ENCODE assay signal across 8 mouse cellular contexts in the genomic region with DNA sequence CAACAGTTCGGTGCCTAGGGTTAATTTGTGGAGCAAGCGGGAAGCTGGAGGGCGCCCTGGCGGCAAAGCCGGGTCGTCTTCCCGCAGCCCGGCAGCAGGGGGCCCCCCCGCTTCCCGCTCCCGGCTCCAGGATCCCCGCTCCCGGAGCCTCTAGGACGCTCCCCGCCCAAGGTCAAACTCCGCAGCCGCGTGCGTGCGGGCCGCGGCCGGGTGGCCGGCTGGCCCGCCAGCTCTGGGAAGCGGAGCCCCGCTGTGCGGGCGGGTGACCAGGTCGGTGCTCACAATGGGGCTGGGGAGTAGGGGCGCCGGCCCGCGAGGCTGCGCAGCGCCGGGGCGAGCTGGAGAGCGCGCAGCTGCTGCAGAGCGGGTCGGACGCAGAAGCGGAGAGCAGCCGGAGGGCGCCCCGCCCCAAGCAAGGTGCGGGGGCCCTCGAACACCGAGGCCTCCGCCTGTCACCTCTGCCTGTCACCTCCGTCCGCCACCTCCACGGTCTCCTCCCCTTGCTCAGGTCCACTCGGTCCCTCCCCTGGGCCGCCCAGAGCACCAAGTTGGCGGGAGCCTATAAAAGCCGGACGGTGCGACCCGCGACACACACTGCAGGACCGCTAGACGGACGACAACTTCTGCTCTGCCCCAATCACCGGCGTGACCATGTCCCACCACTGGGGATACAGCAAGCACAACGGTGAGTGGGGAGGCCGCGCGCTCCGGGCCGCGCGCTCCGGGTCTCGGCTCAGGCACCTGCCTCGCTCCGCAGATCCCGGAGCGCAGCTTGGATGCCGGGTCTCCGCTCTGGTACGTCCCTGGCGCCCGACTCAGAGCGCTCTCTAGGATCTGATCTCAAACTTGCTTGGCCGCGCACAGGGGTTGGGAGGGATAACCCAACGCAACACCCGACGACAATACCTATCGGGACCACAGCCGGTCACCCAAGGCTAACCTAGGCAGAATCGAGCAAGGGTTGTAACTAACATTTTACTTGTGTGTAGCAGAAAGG. TPM values are rescaled to one million over a fixed set of nuclear protein-coding genes. Genes with fewer than 3 reads are reported as not detected.
DNase-seq lines count a peak whose midpoint lies in the region; ATAC-seq and TF ChIP-seq lines count a peak whose summit lies in the region.

Car2 (plus strand) TSS at position 172 of the 997 bp plus-strand sequence.

- H3K4me1 ChIP-seq in heart, embryonic 12.5 days (replicated peaks) = peaks cover 6% of the 10 kb centered on the region
- peaks cover 14% of the 10 kb centered on the region for H3K4me1 ChIP-seq in kidney, embryonic 16.5 days (ENCODE audit: insufficient read depth, low read length)
- H3K4me1 ChIP-seq in liver, embryonic 12.5 days = peaks cover 39% of the 10 kb centered on the region
- no peaks in the 10 kb centered on the region for H3K4me1 ChIP-seq in stomach, embryonic 14.5 days (ENCODE audit: control insufficient read depth, insufficient read depth, low read length)

- peak within 1 kb of the TSS; percentile 70 for H3K4me2 ChIP-seq in heart, embryonic 12.5 days
- peak within 1 kb of the TSS; percentile 87 for H3K4me2 ChIP-seq in kidney, embryonic 16.5 days (replicated peaks; ENCODE audit: low read depth, low read length)
- peak within 1 kb of the TSS; percentile 81 for H3K4me2 ChIP-seq in liver, embryonic 12.5 days
- peak within 1 kb of the TSS; percentile 92 for H3K4me2 ChIP-seq in stomach, embryonic 14.5 days (replicated peaks; ENCODE audit: low read depth, low read length)

- under 1% methylated on average over 90 of the region's 95 CpGs for WGBS in heart, embryonic 12.5 days
- WGBS in kidney, embryonic 16.5 days = under 1% methylated on average over 89 of the region's 95 CpGs
- under 1% methylated on average over 95 of the region's 95 CpGs for WGBS in liver, embryonic 12.5 days (ENCODE audit: insufficient replicate concordance)
- under 1% methylated on average over 90 of the region's 95 CpGs for WGBS in stomach, embryonic 14.5 days

- peak; percentile 76 for ATAC-seq in erythroid progenitor cell, adult 5-6 weeks (replicated peaks; ENCODE audit: low FRiP score, poor library complexity, severe bottlenecking)
- ATAC-seq in heart, embryonic 12.5 days (ENCODE audit: insufficient number of reproducible peaks, low FRiP score) = peak; percentile 88
- ATAC-seq in kidney, embryonic 16.5 days (ENCODE audit: low FRiP score, low TSS enrichment) = peak; percentile 92
- peak; percentile 90 for ATAC-seq in liver, embryonic 12.5 days
- peak; percentile 89 for ATAC-seq in stomach, embryonic 14.5 days (ENCODE audit: insufficient number of reproducible peaks, insufficient read depth, low FRiP score, low read depth)

- DNase-seq in brain, embryonic 14.5 days (ENCODE audit: low read depth) = peak; percentile 84
- DNase-seq in natural killer cell, adult 2 months (ENCODE audit: low spot score in 2 of 2) = peak; percentile 69 to 74

- H3K9me3 ChIP-seq in heart, embryonic 12.5 days (replicated peaks) = no peaks in the 10 kb centered on the region
- H3K9me3 ChIP-seq in kidney, embryonic 16.5 days (ENCODE audit: low read length) = no peaks in the 10 kb centered on the region
- H3K9me3 ChIP-seq in liver, embryonic 12.5 days (replicated peaks) = no peaks in the 10 kb centered on the region
- no peaks in the 10 kb centered on the region for H3K9me3 ChIP-seq in stomach, embryonic 14.5 days (ENCODE audit: control insufficient read depth, low read depth, low read length)

- no peaks in the 10 kb centered on the region for H3K79me3 ChIP-seq in C2C12 (ENCODE audit: low read depth)

- peak within 1 kb of the TSS; percentile 11 for H3K4me3 ChIP-seq in C2C12 (ENCODE audit: insufficient read depth, poor library complexity, severe bottlenecking)
- peak within 1 kb of the TSS; percentile 66 for H3K4me3 ChIP-seq in heart, embryonic 12.5 days
- peak within 1 kb of the TSS; percentile 82 for H3K4me3 ChIP-seq in kidney, embryonic 16.5 days (ENCODE audit: low read length)
- H3K4me3 ChIP-seq in liver, embryonic 12.5 days = peak within 1 kb of the TSS; percentile 97
- peak within 1 kb of the TSS; percentile 73 for H3K4me3 ChIP-seq in stomach, embryonic 14.5 days (ENCODE audit: low read depth, low read length)

- peak within 1 kb of the TSS; percentile 81 for H3K9ac ChIP-seq in heart, embryonic 12.5 days
- H3K9ac ChIP-seq in kidney, embryonic 16.5 days (replicated peaks; ENCODE audit: low read length) = peak within 1 kb of the TSS; percentile 85
- H3K9ac ChIP-seq in liver, embryonic 12.5 days = peak within 1 kb of the TSS; percentile 100
- H3K9ac ChIP-seq in stomach, embryonic 14.5 days (replicated peaks; ENCODE audit: low read depth, low read length) = peak within 1 kb of the TSS; percentile 60

- peak; percentile 91 for TF ChIP-seq CTCF in C2C12 (IDR thresholded peaks at IDR 0.05; ENCODE audit: control insufficient read depth, insufficient read depth, insufficient read length)
- TF ChIP-seq CTCF in brain, embryonic 14.5 days (IDR thresholded peaks at IDR 0.05; ENCODE audit: borderline replicate concordance, extremely low read depth, insufficient read depth, insufficient read length) = peak; percentile 35; the same call in 1 of the 2 replicates

- peak within 1 kb of the TSS; percentile 67 for H3K27ac ChIP-seq in heart, embryonic 12.5 days (ENCODE audit: poor library complexity, severe bottlenecking)
- H3K27ac ChIP-seq in kidney, embryonic 16.5 days (ENCODE audit: low read length) = peak within 1 kb of the TSS; percentile 66
- peak within 1 kb of the TSS; percentile 99 for H3K27ac ChIP-seq in liver, embryonic 12.5 days
- 0 out of 2 replicates have a peak within 1 kb of the TSS, but pooled peaks have one; percentile 15 for H3K27ac ChIP-seq in stomach, embryonic 14.5 days (ENCODE audit: low read length)

- H3K27me3 ChIP-seq in C2C12 (ENCODE audit: control insufficient read depth, insufficient read depth, insufficient read length) = no peaks in the 10 kb centered on the region
- H3K27me3 ChIP-seq in heart, embryonic 12.5 days (replicated peaks) = no peaks in the 10 kb centered on the region
- H3K27me3 ChIP-seq in kidney, embryonic 16.5 days (ENCODE audit: insufficient read depth, low read length) = no peaks in the 10 kb centered on the region; the same call in 1 of the 2 replicates
- no peaks in the 10 kb centered on the region for H3K27me3 ChIP-seq in liver, embryonic 12.5 days (replicated peaks)
- 0 out of 2 replicates have a peak, but pooled peaks cover 5% of the 10 kb centered on the region for H3K27me3 ChIP-seq in stomach, embryonic 14.5 days (ENCODE audit: control insufficient read depth, insufficient read depth, low read length)

- no peak for TF ChIP-seq POLR2A in brain, embryonic 14.5 days (IDR thresholded peaks at IDR 0.05; ENCODE audit: borderline replicate concordance, extremely low read depth, insufficient read depth, insufficient read length, poor library complexity, severe bottlenecking)

- H3K36me3 ChIP-seq in C2C12 (ENCODE audit: control insufficient read depth, insufficient read depth) = no peaks in the 10 kb centered on the region
- no peaks in the 10 kb centered on the region for H3K36me3 ChIP-seq in heart, embryonic 12.5 days
- no peaks in the 10 kb centered on the region for H3K36me3 ChIP-seq in kidney, embryonic 16.5 days (ENCODE audit: insufficient read depth, low read length)
- peaks cover 39% of the 10 kb centered on the region for H3K36me3 ChIP-seq in liver, embryonic 12.5 days
- H3K36me3 ChIP-seq in stomach, embryonic 14.5 days (ENCODE audit: control insufficient read depth, insufficient read depth, low read length) = no peaks in the 10 kb centered on the region

- H3ac ChIP-seq in C2C12 (ENCODE audit: control insufficient read depth, insufficient read length, low read depth) = peak within 1 kb of the TSS; percentile 84

- no peaks in the 10 kb centered on the region for H3K79me2 ChIP-seq in C2C12 (ENCODE audit: control insufficient read depth, insufficient read depth)

TF ChIP-seq in C2C12, 6 proteins besides CTCF, POLR2A, EP300 and RAD21:
- TF ChIP-seq MYOD1 (IDR thresholded peaks at IDR 0.05; ENCODE audit: control insufficient read depth, insufficient read length, low read depth) = no peak

RNA-seq across cellular contexts. Expression of gene Car2, which starts in this region (rescaled TPM):
- polyA plus RNA-seq in C2C12 (2012; fragmentation: generic; extraction: Trizol) = 1.4 TPM
- polyA plus RNA-seq in brain, embryonic 14.5 days (2012; rRNA removed) = 23.1 and 28.6 TPM in 2 replicates
- 2,420 and 2,713 TPM in 2 replicates for total RNA-seq in erythroid progenitor cell, adult 5-6 weeks (2015; ENCODE audit: low replicate concordance)
- 2,109 and 2,592 TPM in 2 replicates for total RNA-seq in erythroid progenitor cell, adult 5-6 weeks (2017; ENCODE audit: low replicate concordance)
- 180 and 196 TPM in 2 replicates for polyA plus RNA-seq in heart, embryonic 12.5 days (2016; fragmentation: Nextera tagmentation; extraction: Ambion mirVana)
- polyA plus RNA-seq in kidney, embryonic 16.5 days (2015; fragmentation: Nextera tagmentation; extraction: Ambion mirVana) = 89.2 and 102 TPM in 2 replicates
- 2,168 and 2,210 TPM in 2 replicates for polyA plus RNA-seq in liver, embryonic 12.5 days (2016; fragmentation: Nextera tagmentation; extraction: Ambion mirVana)
- polyA plus RNA-seq in stomach, embryonic 14.5 days (2014; fragmentation: Nextera tagmentation; extraction: Ambion mirVana) = 74.3 and 78.7 TPM in 2 replicates

Comparison
In these comparisons a context has a peak if more than half of its experiments do, and no peak if none do; other contexts are left out.
1. Peak in every context shown above with its lines: DNase-seq, ATAC-seq, H3K4me3 ChIP-seq and H3K27ac ChIP-seq.
2. RNA of gene Car2 (polyA plus RNA-seq): 2,168 to 2,210 TPM in liver, embryonic 12.5 days, 180 to 196 TPM in heart, embryonic 12.5 days, 89.2 to 102 TPM in kidney, embryonic 16.5 days, 74.3 to 78.7 TPM in stomach, embryonic 14.5 days and 23.1 to 28.6 TPM in brain, embryonic 14.5 days; 1.4 TPM in C2C12 (single experiment); every median in the first group is over 10 times any median in the second.
3. RNA of gene Car2 (polyA plus RNA-seq): 2,168 to 2,210 TPM in liver, embryonic 12.5 days; 180 to 196 TPM in heart, embryonic 12.5 days, 89.2 to 102 TPM in kidney, embryonic 16.5 days, 74.3 to 78.7 TPM in stomach, embryonic 14.5 days and 23.1 to 28.6 TPM in brain, embryonic 14.5 days; every median in the first group is over 10 times any median in the second.
4. H3K4me3 ChIP-seq: peak in every context shown above with its lines; median percentile 97 in liver, embryonic 12.5 days; 82 in kidney, embryonic 16.5 days; 73 in stomach, embryonic 14.5 days; 66 in heart, embryonic 12.5 days; 11 in C2C12.
5. H3K27ac ChIP-seq: peak in every context shown above with its lines; median percentile 99 in liver, embryonic 12.5 days; 67 in heart, embryonic 12.5 days; 66 in kidney, embryonic 16.5 days; 15 in stomach, embryonic 14.5 days.